Mouse (Mus musculus) urinary bladder, postnatal 36 days (tissue): ENCODE results near the gene Ltc4s.

Source experiments
- DNase-seq, 2 experiments: peaks; one replicate each; pipeline ENCODE4 v3.0.0; 2022; ENCODE audit warnings: low spot score in 2 of 2, mixed read lengths in 1 of 2

Gene Ltc4s

GRCm38 (mm10) chr11:50224671-50225530 is 13.5 kb downstream of the Ltc4s start:
- peak; percentile 85 to 89 for DNase-seq

DNA sequence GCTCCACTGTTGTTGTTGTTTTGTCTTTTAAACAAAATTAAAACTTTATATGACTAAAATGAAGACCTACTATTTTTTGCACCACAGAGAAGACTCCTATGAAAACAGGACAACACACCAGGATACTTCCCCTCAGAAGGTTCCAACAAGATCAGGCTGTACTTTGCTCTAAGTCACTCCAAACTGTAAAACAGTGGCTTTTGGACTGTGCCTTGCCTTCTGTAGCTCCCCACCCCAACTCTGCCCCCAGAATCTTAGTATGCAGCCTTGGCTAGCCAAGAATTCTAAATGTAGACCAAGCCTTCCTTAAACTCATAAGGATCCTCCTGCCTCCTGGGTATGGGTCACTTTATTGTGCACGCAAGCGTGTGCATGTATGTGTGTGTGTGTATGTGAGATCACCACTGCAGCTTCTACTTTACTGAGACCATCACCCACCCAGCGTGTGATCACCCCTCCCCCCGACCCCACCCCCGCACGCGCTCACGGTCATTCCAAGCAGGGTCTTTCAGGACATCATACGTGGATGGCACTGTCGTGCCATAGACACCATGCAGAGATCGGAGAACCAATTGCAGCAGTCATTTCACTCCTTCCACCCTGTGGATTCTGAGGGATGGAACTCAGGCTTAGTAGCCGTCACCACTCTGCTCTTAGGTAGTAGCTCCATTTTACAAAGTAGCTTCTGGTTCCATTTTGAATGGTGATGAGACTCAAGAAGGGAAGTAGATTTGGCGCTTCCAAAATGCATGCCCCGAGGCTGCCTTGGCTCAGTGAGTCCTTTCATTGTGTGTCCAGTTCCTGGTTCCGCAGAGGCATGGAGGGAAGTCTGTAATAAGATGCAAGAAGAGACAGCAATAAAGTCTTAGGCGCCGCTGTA is 14.4 kb downstream of the Ltc4s start:
- DNase-seq: no peak

GRCm38 (mm10) chr11:50222559-50223276 is 15.7 kb downstream of the Ltc4s start:
- no peak for DNase-seq

- no peak for DNase-seq
Observed at GRCm38 (mm10) chr11:50219833-50220232, 18.6 kb downstream of the Ltc4s start.

DNA sequence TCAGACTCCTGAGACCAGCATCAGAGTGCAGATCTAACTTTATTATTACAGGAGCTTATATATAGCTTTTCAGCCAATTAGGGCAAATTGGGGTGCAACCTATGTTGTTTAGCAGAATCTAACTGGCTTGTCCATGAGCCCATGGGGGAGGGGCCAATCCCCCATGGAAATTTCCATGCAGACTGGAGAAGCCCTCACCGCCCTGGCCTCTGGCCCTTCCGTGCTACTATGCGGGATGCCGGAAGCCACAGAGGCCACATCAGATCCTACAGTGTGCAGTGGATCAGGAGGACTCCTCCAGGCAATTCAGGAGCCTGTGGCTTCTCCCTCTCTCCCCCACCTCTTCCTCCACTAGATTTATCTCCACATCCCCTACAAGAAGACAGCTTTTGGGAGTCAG is 20.6 kb downstream of the Ltc4s start:
- DNase-seq: no peak

- no peak for DNase-seq
Observed at GRCm38 (mm10) chr11:50216724-50217366, 21.6 kb downstream of the Ltc4s start.

- no peak for DNase-seq
Observed at GRCm38 (mm10) chr11:50215633-50216032, 22.8 kb downstream of the Ltc4s start.

DNA sequence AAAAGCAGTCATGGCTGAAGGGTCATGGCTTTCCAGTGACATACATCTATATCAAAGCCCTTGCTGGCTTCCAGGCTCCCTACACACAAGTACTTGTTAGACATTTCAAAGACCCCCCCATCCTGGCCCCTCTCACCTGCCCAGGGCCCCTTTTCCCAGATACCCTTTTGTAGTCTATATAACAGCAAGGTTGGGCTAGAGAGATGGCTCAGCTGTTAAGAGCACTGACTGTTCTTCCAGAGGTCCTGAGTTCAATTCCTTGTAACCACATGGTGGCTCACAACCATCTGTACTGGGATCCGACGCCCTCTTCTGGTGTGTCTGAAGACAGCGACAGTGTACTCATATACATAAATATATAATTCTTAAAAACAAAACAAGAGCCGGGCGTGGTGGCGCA is 23.8 kb downstream of the Ltc4s start:
- no peak for DNase-seq

- peak; percentile 87 for DNase-seq
Observed at GRCm38 (mm10) chr11:50212848-50213758, 25.3 kb downstream of the Ltc4s start.

GRCm38 (mm10) chr11:50212060-50212739 is 26.2 kb downstream of the Ltc4s start:
- DNase-seq: no peak

DNA sequence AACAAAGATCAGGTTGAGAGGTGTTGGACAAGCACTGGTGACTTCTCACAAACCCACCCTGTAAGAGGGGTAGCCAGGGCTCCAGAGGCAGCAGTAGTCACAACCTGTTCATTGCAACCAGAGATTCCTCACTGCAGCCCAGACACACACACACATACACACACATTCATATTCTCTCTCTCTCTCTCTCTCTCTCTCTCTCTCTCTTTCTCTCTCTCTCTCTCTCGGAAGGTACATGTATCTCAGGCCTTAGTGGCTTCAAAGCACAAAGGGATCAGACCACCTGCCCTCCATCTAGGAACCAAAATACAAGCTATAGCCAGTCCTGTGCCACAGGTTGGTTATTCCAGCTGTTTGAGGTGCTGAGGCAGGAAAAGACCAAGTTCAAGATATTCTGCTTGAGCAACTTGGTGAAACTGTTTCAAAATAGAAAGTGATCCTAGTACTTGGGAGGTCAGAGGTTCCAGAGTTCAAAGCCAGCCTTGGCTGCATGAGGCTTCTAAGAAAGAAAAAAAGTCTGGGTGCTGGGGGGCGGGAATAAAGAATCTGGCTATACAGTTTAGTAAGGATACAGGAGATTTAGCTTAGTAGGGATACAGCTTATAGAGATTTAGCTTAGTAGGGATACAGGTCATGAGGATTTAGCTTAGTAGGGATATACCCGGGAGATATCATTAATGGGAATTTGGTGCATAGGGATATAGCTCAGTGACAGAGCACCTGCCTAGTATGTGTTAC is 26.9 kb downstream of the Ltc4s start:
- no peak for DNase-seq

GRCm38 (mm10) chr11:50210505-50211151 is 27.8 kb downstream of the Ltc4s start, which contains the start of the genes Sqstm1 and Mgat4b:
Gene Sqstm1, minus strand, starts transcription at chr11:50210827.
Gene Mgat4b, plus strand, starts transcription at chr11:50210890.
- DNase-seq: peak; percentile 78 to 82

DNA sequence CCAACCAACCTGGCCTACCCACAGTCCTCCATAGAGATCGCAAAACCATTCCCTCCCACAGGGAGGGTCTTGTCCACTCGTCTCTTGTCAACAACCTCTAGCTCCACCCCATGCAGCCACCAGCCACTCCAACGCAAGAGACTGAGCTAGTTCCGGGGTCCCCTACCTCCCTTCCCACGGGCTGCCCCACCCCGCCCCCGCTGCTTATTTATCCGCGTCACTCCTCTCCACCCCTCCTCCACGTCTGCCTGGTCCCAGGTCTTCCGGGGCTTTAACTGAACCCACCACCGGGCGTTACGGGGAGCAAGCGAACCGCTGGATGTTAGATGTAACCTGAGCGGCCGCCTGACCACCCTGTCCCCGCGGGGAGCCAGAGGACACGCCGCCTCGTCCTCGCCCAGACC is 28.3 kb downstream of the Ltc4s start:
- peak; percentile 69 to 92 for DNase-seq

DNA sequence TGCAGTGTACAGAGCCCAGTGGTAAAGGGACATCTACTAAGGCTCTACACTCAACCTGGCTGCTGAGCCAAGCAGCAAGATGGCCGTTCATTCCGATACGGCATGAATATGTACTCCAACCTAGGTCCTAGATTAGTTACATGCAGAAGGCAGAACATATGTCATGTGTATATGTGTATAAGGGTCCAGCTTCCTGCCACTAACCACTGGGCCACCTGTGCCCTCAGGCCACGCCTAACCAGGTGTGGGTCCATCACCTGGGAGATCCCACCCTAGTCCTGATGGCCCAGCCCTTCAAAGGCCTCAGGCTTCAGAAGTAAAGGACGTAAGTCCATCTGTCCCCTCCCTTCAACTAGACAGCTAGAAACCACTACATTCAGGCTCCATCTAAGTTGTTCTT is 30.4 kb downstream of the Ltc4s start:
- no peak for DNase-seq

- no peak for DNase-seq
Observed at GRCm38 (mm10) chr11:50207344-50207743, 31.1 kb downstream of the Ltc4s start.

DNA sequence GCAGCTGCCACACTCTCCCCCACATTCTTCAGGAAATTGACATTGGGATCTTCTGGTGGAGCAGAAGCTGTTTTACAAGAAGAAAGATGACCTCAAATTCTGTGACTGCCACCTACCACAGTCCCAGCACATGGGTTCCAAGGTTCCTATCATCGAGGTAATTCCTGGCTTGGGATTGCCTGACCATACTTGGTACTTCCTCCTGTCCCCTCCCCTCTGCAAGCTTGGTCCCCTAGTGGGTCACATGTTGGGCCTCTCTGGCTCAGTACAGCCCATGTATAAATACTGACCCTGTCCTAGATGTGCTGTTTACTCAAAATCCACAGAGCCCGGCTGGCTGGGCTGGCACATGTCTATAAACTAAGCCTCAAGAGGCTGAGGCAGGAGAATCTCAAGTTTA is 32.4 kb downstream of the Ltc4s start:
- no peak for DNase-seq

DNA sequence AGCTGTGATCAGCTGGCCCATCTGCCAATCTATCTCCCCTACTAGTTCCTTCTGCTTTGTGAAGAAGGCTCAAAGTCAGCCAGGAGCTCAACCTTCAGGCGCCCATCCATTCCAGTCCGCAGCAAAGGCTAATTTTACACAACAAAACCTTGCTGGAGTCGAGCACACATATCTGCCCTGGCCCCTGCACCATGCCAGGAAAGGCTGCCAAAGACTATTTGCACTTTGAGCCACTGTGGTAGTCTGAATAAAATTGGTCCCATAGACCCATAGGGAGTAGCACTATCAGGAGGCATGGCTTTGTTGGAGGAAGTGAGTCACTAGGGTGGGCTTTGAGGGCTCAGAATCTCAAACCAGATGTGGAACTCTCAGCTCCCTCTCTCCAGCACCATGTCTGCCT is 33.0 kb downstream of the Ltc4s start:
- no peak for DNase-seq

- no peak for DNase-seq
Observed at GRCm38 (mm10) chr11:50203302-50203827, 35.1 kb downstream of the Ltc4s start.
